Mouse (Mus musculus) CH12.LX (cell line): ENCODE measurements around the gene Adat1.

ENCODE experiments used
- CTCF ChIP-seq, 2 experiments: IDR thresholded peaks in 1 of 2; conservative IDR thresholded peaks in 1 of 2; 2 replicates each; pipeline ENCODE4 v1.5.1; 2011 to 2012; ENCODE audit warnings: low read depth in 2 of 2, low read length in 2 of 2, improper control_type of control experiment in 1 of 2, inconsistent platforms in 1 of 2, mild to moderate bottlenecking in 1 of 2, moderate library complexity in 1 of 2
- E2F4 ChIP-seq: IDR thresholded peaks from 2 replicates; pipeline ENCODE4 v1.6.1; 2011; ENCODE audit warnings: low read depth, low read length, improper control_type of control experiment; ENCODE audit not compliant: insufficient replicate concordance
- MEF2A ChIP-seq: IDR thresholded peaks from 2 replicates; pipeline ENCODE4 v1.6.1; 2014; ENCODE audit warnings: low read depth, mild to moderate bottlenecking, inconsistent platforms, low read length, improper control_type of control experiment, borderline replicate concordance
- POLR2A ChIP-seq: IDR thresholded peaks from 2 replicates; pipeline ENCODE4 v1.6.1; 2011; ENCODE audit warnings: low read depth, mild to moderate bottlenecking, improper control_type of control experiment, low read length
- POLR2AphosphoS2 ChIP-seq: IDR thresholded peaks from 2 replicates; pipeline ENCODE4 v1.6.1; 2011; ENCODE audit warnings: low read depth, low read length, improper control_type of control experiment
- ZC3H11A ChIP-seq: IDR thresholded peaks from 2 replicates; pipeline ENCODE4 v1.6.1; 2012; ENCODE audit warnings: low read depth, mild to moderate bottlenecking, inconsistent platforms, low read length, improper control_type of control experiment
- ZNF384 ChIP-seq: IDR thresholded peaks from 2 replicates; pipeline ENCODE4 v1.6.1; 2012; ENCODE audit warnings: low read depth, low read length, improper control_type of control experiment, inconsistent platforms

DNA sequence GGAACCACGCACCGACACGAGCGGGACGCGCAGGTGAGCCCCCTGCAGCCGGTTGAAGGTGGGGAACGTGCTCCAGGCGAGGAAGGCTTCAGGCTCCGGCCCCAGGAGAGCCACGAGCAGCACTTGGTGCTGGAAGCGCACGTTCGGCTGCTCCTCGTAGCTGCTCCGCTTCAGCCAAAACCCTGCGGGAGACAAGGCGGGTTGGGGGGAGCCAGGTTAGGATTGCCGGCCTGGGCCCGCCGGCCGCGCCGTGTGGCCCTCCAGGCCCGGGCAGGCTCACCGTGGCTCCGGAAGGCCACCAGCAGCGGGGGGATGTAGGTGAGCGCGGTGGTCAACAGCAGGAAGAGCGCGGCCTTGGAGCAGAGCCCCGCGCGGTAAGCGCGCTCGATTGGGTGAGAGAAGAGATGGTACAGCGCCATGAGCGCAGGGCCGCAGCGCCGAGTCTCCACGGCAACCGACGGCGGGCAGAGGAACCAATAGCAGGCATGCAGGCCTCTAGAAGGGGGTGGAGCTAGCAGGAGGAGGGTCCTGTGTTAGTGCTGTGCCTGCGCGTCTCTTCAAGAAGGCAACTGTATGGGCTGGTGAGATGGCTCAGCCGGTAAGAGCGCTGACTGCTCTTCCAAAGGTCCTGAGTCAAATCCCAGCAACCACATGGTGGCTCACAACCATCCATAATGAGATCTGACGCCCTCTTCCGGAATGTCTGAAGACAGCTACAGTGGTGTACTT is 58.6 kb downstream of the Adat1 start, which contains the start of gene Tmem231:
- peak; percentile 41; the same call in 1 of the 2 replicates for TF ChIP-seq ZNF384
- peak in 1 of 2 experiments; percentile 24; a peak in 2 of 4 replicates for TF ChIP-seq CTCF (conservative IDR thresholded peaks at IDR 0.05 in 1 of 2, IDR thresholded peaks at IDR 0.05 in 1 of 2; ENCODE audit: low read depth in 2 of 2, low read length in 2 of 2)
- peak; percentile 65 for TF ChIP-seq POLR2A
- no peak for TF ChIP-seq E2F4
- no peak for TF ChIP-seq POLR2AphosphoS2
- TF ChIP-seq MEF2A: no peak
- TF ChIP-seq ZC3H11A: no peak
